Mouse (Mus musculus): ENCODE measurements around the gene Crocc2. TPM values are rescaled to one million over a fixed set of nuclear protein-coding genes. Genes with fewer than 3 reads are reported as not detected.

Gene Crocc2
- polyA plus RNA-seq (2015; fragmentation: Nextera tagmentation; extraction: Ambion mirVana), result not detected in 2 replicates

GRCm38 (mm10) chr1:93168295-93168775 lies at the start of gene Crocc2:
Gene Crocc2 (plus strand): TSS chr1:93168725.
- 48% methylated on average over 10 of the region's 10 CpGs for WGBS (ENCODE audit: insufficient replicate concordance)
- no peaks in the 10 kb centered on the region for H3K9me3 ChIP-seq (ENCODE audit: low read length)

GRCm38 (mm10) chr1:93118816-93119215 lies 49.7 kb upstream of the Crocc2 start:
- H3K4me2 ChIP-seq (ENCODE audit: low read depth, low read length), result no peak overlapping the region
- peaks cover 9% of the 10 kb centered on the region for H3K4me1 ChIP-seq (ENCODE audit: insufficient read depth)
- H3K27me3 ChIP-seq (ENCODE audit: insufficient read depth, low read length), result no peaks in the 10 kb centered on the region
- no peak for ATAC-seq
- no peak overlapping the region for H3K4me3 ChIP-seq (ENCODE audit: low read depth, low read length)
- DNase-seq, result no peak
- 39% methylated on average over 4 of the region's 4 CpGs for WGBS (ENCODE audit: insufficient replicate concordance)
- no peak overlapping the region for H3K27ac ChIP-seq (ENCODE audit: low read depth)
- TF ChIP-seq CTCF (IDR thresholded peaks at IDR 0.05; ENCODE audit: low read depth) (no peak), EP300 (IDR thresholded peaks at IDR 0.05; ENCODE audit: low read depth) (no peak)
- H3K36me3 ChIP-seq (replicated peaks; ENCODE audit: insufficient read depth, low read length), result no peaks in the 10 kb centered on the region
- no peaks in the 10 kb centered on the region for H3K9me3 ChIP-seq (ENCODE audit: low read length)
- H3K9ac ChIP-seq (replicated peaks), result no peak overlapping the region

More at GRCm38 (mm10) chr1:93168295-93168775, at the start of gene Crocc2:
- ATAC-seq (no peak), DNase-seq (no peak)
- no peaks in the 10 kb centered on the region for H3K27me3 ChIP-seq (ENCODE audit: insufficient read depth, low read length)
- no peak within 1 kb of the TSS for H3K27ac ChIP-seq (ENCODE audit: low read depth)
- H3K4me2 ChIP-seq (ENCODE audit: low read depth, low read length), result no peak within 1 kb of the TSS
- H3K4me1 ChIP-seq (ENCODE audit: insufficient read depth), result no peaks in the 10 kb centered on the region
- H3K9ac ChIP-seq (replicated peaks), result no peak within 1 kb of the TSS
- H3K36me3 ChIP-seq (replicated peaks; ENCODE audit: insufficient read depth, low read length), result no peaks in the 10 kb centered on the region
- no peak within 1 kb of the TSS for H3K4me3 ChIP-seq (ENCODE audit: low read depth, low read length)
- no peak for TF ChIP-seq CTCF (IDR thresholded peaks at IDR 0.05; ENCODE audit: low read depth)
- TF ChIP-seq EP300 (IDR thresholded peaks at IDR 0.05; ENCODE audit: low read depth), result no peak

- WGBS (ENCODE audit: insufficient replicate concordance), result 61% methylated on average over 11 of the region's 11 CpGs
- no peaks in the 10 kb centered on the region for H3K9me3 ChIP-seq (ENCODE audit: low read length)
- DNase-seq (peak; percentile 60), ATAC-seq (peak; percentile 81)
- H3K4me2 ChIP-seq (ENCODE audit: low read depth, low read length), result no peak overlapping the region
- H3K4me1 ChIP-seq (ENCODE audit: insufficient read depth), result peaks cover 18% of the 10 kb centered on the region
- H3K9ac ChIP-seq (replicated peaks), result no peak overlapping the region
- H3K27ac ChIP-seq (ENCODE audit: low read depth), result peak overlapping the region; percentile 25; the same call in 1 of the 2 replicates
- H3K36me3 ChIP-seq (replicated peaks; ENCODE audit: insufficient read depth, low read length), result no peaks in the 10 kb centered on the region
- H3K4me3 ChIP-seq (ENCODE audit: low read depth, low read length), result no peak overlapping the region
- H3K27me3 ChIP-seq (ENCODE audit: insufficient read depth, low read length), result no peaks in the 10 kb centered on the region
- TF ChIP-seq EP300 (IDR thresholded peaks at IDR 0.05; ENCODE audit: low read depth), result no peak
- TF ChIP-seq CTCF (IDR thresholded peaks at IDR 0.05; ENCODE audit: low read depth), result no peak
These were observed 45.2 kb upstream of the Crocc2 start for GRCm38 (mm10) chr1:93123179-93123854.

GRCm38 (mm10) chr1:93124066-93124465 lies 44.5 kb upstream of the Crocc2 start:
- no peak for DNase-seq
- Histone ChIP-seq H3K9ac (replicated peaks) (no peak overlapping the region), H3K4me3 (ENCODE audit: low read depth, low read length) (no peak overlapping the region), H3K4me2 (ENCODE audit: low read depth, low read length) (no peak overlapping the region), H3K4me1 (ENCODE audit: insufficient read depth) (peaks cover 18% of the 10 kb centered on the region), H3K36me3 (replicated peaks; ENCODE audit: insufficient read depth, low read length) (no peaks in the 10 kb centered on the region), H3K27ac (ENCODE audit: low read depth) (no peak overlapping the region; the same call in 1 of the 2 replicates), H3K27me3 (ENCODE audit: insufficient read depth, low read length) (no peaks in the 10 kb centered on the region), H3K9me3 (ENCODE audit: low read length) (no peaks in the 10 kb centered on the region)
- no peak for ATAC-seq
- WGBS (ENCODE audit: insufficient replicate concordance), result 40% methylated on average over 8 of the region's 8 CpGs
- no peak for TF ChIP-seq CTCF (IDR thresholded peaks at IDR 0.05; ENCODE audit: low read depth)
- no peak for TF ChIP-seq EP300 (IDR thresholded peaks at IDR 0.05; ENCODE audit: low read depth)

GRCm38 (mm10) chr1:93125256-93125655 lies 43.3 kb upstream of the Crocc2 start:
- TF ChIP-seq EP300 (IDR thresholded peaks at IDR 0.05; ENCODE audit: low read depth) (no peak), CTCF (IDR thresholded peaks at IDR 0.05; ENCODE audit: low read depth) (peak; percentile 47)
- no peak overlapping the region for H3K27ac ChIP-seq (ENCODE audit: low read depth)
- H3K4me2 ChIP-seq (ENCODE audit: low read depth, low read length), result no peak overlapping the region; the same call in 1 of the 2 replicates
- DNase-seq (peak; percentile 16), ATAC-seq (no peak)
- peaks cover 18% of the 10 kb centered on the region for H3K4me1 ChIP-seq (ENCODE audit: insufficient read depth)
- H3K9ac ChIP-seq (replicated peaks), result no peak overlapping the region
- H3K27me3 ChIP-seq (ENCODE audit: insufficient read depth, low read length), result no peaks in the 10 kb centered on the region
- WGBS (ENCODE audit: insufficient replicate concordance), result 37% methylated on average over 5 of the region's 5 CpGs
- no peak overlapping the region for H3K4me3 ChIP-seq (ENCODE audit: low read depth, low read length)
- H3K36me3 ChIP-seq (replicated peaks; ENCODE audit: insufficient read depth, low read length), result no peaks in the 10 kb centered on the region
- no peaks in the 10 kb centered on the region for H3K9me3 ChIP-seq (ENCODE audit: low read length)

- ATAC-seq (peak; percentile 87), DNase-seq (peak; percentile 61)
These were observed 40.3 kb upstream of the Crocc2 start for GRCm38 (mm10) chr1:93128209-93128608.

More at GRCm38 (mm10) chr1:93128209-93128608, 40.3 kb upstream of the Crocc2 start:
- H3K9ac ChIP-seq (replicated peaks), result no peak overlapping the region
- 55% methylated on average over 8 of the region's 8 CpGs for WGBS (ENCODE audit: insufficient replicate concordance)
- H3K27me3 ChIP-seq (ENCODE audit: insufficient read depth, low read length), result no peaks in the 10 kb centered on the region
- H3K4me3 ChIP-seq (ENCODE audit: low read depth, low read length), result no peak overlapping the region
- H3K4me1 ChIP-seq (ENCODE audit: insufficient read depth), result peaks cover 20% of the 10 kb centered on the region
- H3K36me3 ChIP-seq (replicated peaks; ENCODE audit: insufficient read depth, low read length), result no peaks in the 10 kb centered on the region
- H3K9me3 ChIP-seq (ENCODE audit: low read length), result no peaks in the 10 kb centered on the region
- no peak overlapping the region for H3K4me2 ChIP-seq (ENCODE audit: low read depth, low read length)
- peak overlapping the region; percentile 64; the same call in 1 of the 2 replicates for H3K27ac ChIP-seq (ENCODE audit: low read depth)
- no peak for TF ChIP-seq CTCF (IDR thresholded peaks at IDR 0.05; ENCODE audit: low read depth)
